Mouse (Mus musculus) intestine, embryonic 15.5 days (tissue): ENCODE results near the gene Fam118a. TPM values are rescaled to one million over a fixed set of nuclear protein-coding genes. Genes with fewer than 3 reads are reported as not detected.
"Not testable (repeated sequence)": the region's sequence is repeated elsewhere in the genome, so short reads cannot be mapped to it uniquely, and the experiment has no call there.

ENCODE experiments used
- ATAC-seq: fragments of 200-750 bp; cut with Nextera tagmentation; 2 replicates; pipeline ENCODE4 v1.8.0; 2017; ENCODE audit warnings: moderate TSS enrichment, moderate library complexity
- H3K27ac ChIP-seq: fragments of 300-500 bp; sonication (generic); 2 replicates; pipeline ENCODE4 v1.5.1; 2015; ENCODE audit warnings: mild to moderate bottlenecking, inconsistent platforms
- H3K27me3 ChIP-seq: fragments of 300-500 bp; sonication (generic); replicated peaks from 2 replicates; pipeline ENCODE4 v1.6.1; 2015; ENCODE audit warnings: inconsistent platforms
- H3K36me3 ChIP-seq: fragments of 300-500 bp; sonication (generic); 2 replicates; pipeline ENCODE4 v1.6.1; 2015; ENCODE audit warnings: inconsistent platforms
- H3K4me1 ChIP-seq: fragments of 300-500 bp; sonication (generic); replicated peaks from 2 replicates; pipeline ENCODE4 v1.6.1; 2015; ENCODE audit warnings: inconsistent platforms
- H3K4me2 ChIP-seq: fragments of 300-500 bp; sonication (generic); replicated peaks from 2 replicates; pipeline ENCODE4 v1.6.1; 2015; ENCODE audit warnings: mild to moderate bottlenecking, inconsistent platforms
- H3K4me3 ChIP-seq: fragments of 300-500 bp; sonication (generic); replicated peaks from 2 replicates; pipeline ENCODE4 v1.5.1; 2015; ENCODE audit warnings: inconsistent platforms
- H3K9ac ChIP-seq: fragments of 300-500 bp; sonication (generic); 2 replicates; pipeline ENCODE4 v1.6.1; 2015; ENCODE audit warnings: inconsistent platforms
- H3K9me3 ChIP-seq: fragments of 300-500 bp; sonication (generic); 2 replicates; pipeline ENCODE4 v1.6.1; 2016; ENCODE audit warnings: inconsistent platforms
- WGBS: fragments of 180-500 bp; shearing (Covaris S2); methylation state at CpG from one replicate; pipeline ENCODE4 v1.1.7; 2015; 5-methylcytosine and 5-hydroxymethylcytosine counted together
- polyA plus RNA-seq: library from polyadenylated mRNA; unstranded; fragments of >200 nt; fragmentation: Nextera tagmentation; extraction: Ambion mirVana; gene quantifications from 2 replicates; pipeline ENCODE4 v1.2.1, GENCODE M21; 2015

Gene Fam118a
- 29.2 and 29.9 TPM in 2 replicates for polyA plus RNA-seq

DNA sequence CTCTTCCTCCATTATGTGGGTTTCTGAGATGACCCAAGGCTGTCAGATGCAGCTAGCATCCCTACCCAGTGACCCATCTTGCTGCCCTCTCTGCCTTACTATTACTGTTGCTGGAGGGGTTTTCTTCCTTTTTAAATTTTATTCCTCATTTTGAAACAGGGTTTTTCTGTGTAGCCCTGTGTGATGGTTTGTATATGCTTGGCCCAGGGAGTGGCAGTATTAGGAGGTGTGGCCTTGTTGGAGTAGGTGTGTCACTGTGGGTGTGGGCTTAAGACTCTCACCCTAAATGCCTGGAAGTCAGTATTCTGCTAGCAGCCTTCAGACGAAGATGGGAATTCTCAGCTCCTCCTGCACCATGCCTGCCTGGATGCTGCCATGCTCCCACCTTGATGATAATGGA, at the start of gene Fam118a:
Gene Fam118a (plus strand): TSS at position 301 of the 400 bp plus-strand sequence.
- H3K4me2 ChIP-seq, H3K4me1 ChIP-seq, H3K4me3 ChIP-seq, H3K36me3 ChIP-seq, H3K9ac ChIP-seq, H3K27ac ChIP-seq, H3K9me3 ChIP-seq, ATAC-seq, H3K27me3 ChIP-seq: not testable (repeated sequence)
- WGBS, result 21% methylated on average over 1 of the region's 1 CpGs

DNA sequence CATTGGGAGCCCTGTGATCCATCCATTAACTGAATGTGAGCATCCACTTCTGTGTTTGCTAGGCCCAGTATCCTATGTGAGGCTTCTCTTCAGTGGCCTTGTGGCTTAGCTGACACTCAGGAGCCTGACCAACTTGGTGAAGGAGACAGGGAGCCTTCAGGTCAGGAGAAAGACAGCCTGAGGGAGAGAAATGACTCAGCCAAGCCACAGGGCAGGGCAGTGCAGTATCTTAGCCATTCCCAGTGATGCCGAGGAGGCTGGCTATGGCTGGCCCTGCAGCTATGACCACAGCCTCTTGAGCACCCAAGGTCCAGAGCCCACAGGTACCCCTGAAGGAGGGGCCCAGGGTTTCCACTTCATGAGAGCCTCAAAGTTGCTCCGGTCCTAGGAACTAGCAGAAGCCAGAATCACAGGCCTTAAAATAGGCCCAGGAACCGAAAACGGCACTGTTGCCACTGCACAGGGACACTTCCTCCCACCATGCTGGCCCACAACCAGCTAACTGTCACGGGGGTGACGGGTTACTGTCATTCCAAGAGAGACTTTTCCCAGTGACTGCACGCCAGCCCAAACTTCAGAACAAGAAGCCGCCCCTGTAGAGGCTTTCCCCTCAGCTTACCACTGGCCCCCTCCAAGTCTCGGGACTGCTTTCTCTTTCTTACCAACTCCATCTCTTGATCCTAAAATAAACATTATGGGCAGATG, 47.0 kb upstream of the Fam118a start:
- Histone ChIP-seq H3K4me2 (no peak overlapping the region), H3K36me3 (no peaks in the 10 kb centered on the region), H3K9me3 (no peaks in the 10 kb centered on the region), H3K27me3 (no peaks in the 10 kb centered on the region), H3K4me3 (no peak overlapping the region), H3K9ac (no peak overlapping the region), H3K4me1 (peaks cover 14% of the 10 kb centered on the region), H3K27ac (no peak overlapping the region)
- WGBS, result 78% methylated on average over 9 of the region's 9 CpGs
- no peak for ATAC-seq

GRCm38 (mm10) chr15:84982888-84983287, 45.9 kb upstream of the Fam118a start:
- no peaks in the 10 kb centered on the region for H3K9me3 ChIP-seq

GRCm38 (mm10) chr15:84983721-84984120, 45.0 kb upstream of the Fam118a start:
- Histone ChIP-seq H3K36me3 (no peaks in the 10 kb centered on the region), H3K9me3 (no peaks in the 10 kb centered on the region), H3K9ac (no peak overlapping the region), H3K4me3 (no peak overlapping the region), H3K27ac (no peak overlapping the region), H3K4me2 (no peak overlapping the region), H3K27me3 (no peaks in the 10 kb centered on the region), H3K4me1 (peaks cover 21% of the 10 kb centered on the region)
- WGBS, result 72% methylated on average over 7 of the region's 7 CpGs
- ATAC-seq, result no peak

More at GRCm38 (mm10) chr15:84982888-84983287, 45.9 kb upstream of the Fam118a start:
- peaks cover 16% of the 10 kb centered on the region for H3K4me1 ChIP-seq
- no peak overlapping the region for H3K4me3 ChIP-seq
- H3K4me2 ChIP-seq, result no peak overlapping the region
- 62% methylated on average over 3 of the region's 3 CpGs for WGBS
- no peak for ATAC-seq
- no peaks in the 10 kb centered on the region for H3K36me3 ChIP-seq
- H3K27ac ChIP-seq, result no peak overlapping the region
- no peaks in the 10 kb centered on the region for H3K27me3 ChIP-seq
- no peak overlapping the region for H3K9ac ChIP-seq

DNA sequence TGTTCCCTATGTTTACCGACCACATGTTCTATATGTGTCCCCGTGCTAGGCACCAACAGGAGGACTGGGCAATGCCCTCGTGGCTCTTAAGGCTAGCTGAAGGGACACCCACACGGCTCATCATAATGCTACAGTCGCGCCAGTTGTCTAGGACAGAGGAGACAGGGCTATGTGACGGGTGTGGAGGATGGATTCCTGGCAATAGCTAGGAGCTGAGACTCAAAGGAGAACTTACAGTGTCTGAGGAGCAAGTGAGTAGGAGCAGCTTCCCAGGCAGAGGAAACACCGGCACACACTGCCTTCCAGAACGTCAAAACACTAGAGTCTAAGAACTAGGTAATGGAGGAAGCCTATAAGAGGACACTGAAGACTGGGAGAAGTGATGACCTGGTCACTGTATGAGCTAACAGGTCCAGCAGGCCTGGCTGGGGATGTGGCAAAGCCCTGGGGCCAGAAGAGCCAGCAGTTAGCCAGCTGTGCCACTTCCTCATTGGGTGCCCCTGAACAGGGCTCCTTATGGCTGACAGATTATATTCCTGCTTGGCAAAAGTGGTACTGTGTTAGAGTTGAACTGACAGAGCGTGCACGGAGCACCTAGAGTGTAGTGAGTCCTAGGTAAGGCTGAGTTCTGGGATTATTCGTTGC, 43.1 kb upstream of the Fam118a start:
- H3K36me3 ChIP-seq, result no peaks in the 10 kb centered on the region
- WGBS, result 90% methylated on average over 12 of the region's 12 CpGs
- peaks cover 25% of the 10 kb centered on the region for H3K4me1 ChIP-seq
- no peak overlapping the region for H3K4me2 ChIP-seq
- H3K9me3 ChIP-seq, result no peaks in the 10 kb centered on the region
- no peak overlapping the region for H3K9ac ChIP-seq
- ATAC-seq, result no peak
- no peak overlapping the region for H3K27ac ChIP-seq
- no peak overlapping the region for H3K4me3 ChIP-seq
- H3K27me3 ChIP-seq, result no peaks in the 10 kb centered on the region

DNA sequence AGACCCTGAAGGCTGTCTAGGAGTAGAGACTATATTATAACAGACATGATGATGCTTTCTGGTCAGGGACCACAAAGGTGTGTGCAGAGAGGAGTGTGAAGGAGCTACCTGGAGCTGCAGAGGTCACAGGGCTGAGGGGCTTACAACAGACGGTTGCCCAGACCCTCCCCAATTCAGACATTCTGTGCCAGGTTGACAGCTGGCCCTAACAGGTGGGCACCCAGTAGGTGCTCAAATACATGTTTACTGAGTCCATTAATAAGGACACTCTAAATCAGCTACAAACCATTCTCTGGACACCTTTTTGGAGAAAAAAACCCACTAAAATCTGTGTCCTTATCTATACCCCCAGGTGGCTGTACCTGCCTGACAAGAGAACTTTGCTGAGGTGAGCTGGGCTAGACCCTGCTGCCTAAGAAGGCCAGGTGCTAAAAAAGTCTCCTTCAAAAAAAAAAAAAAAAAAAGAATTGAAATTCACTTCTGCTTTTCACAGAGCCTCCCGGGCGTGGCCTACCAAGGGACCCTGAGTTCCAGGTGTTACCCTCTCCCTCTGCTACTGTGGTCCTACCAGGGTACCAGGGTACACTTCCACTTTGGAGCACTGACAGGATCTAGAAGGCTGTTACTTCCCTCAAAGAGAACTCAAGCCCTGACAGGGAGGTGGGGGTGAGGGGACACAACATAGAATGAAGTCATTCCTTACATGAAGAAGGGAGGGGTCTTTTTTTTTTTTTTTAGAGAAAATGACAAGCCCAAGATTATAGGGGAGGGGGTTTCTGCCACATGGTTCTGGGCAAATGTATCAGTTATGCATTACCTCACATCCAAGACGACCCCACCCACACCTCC, 42.4 kb upstream of the Fam118a start:
- 68% methylated on average over 4 of the region's 4 CpGs for WGBS
- ATAC-seq, result no peak

GRCm38 (mm10) chr15:84987020-84987815, 41.5 kb upstream of the Fam118a start:
- Histone ChIP-seq H3K4me1 (peaks cover 25% of the 10 kb centered on the region), H3K9ac (peak overlapping the region; percentile 91), H3K4me3 (peak overlapping the region; percentile 85), H3K36me3 (no peaks in the 10 kb centered on the region), H3K4me2 (peak overlapping the region; percentile 84), H3K27ac (peak overlapping the region; percentile 75), H3K9me3 (no peaks in the 10 kb centered on the region), H3K27me3 (no peaks in the 10 kb centered on the region)
- under 1% methylated on average over 46 of the region's 53 CpGs for WGBS
- peak; percentile 74 for ATAC-seq

More for the DNA sequence above, 42.4 kb upstream of the Fam118a start:
- H3K9ac ChIP-seq, result peak overlapping the region; percentile 91
- no peaks in the 10 kb centered on the region for H3K27me3 ChIP-seq
- no peak overlapping the region for H3K27ac ChIP-seq
- H3K36me3 ChIP-seq, result no peaks in the 10 kb centered on the region
- peak overlapping the region; percentile 85 for H3K4me3 ChIP-seq
- no peaks in the 10 kb centered on the region for H3K9me3 ChIP-seq
- peaks cover 25% of the 10 kb centered on the region for H3K4me1 ChIP-seq
- peak overlapping the region; percentile 84 for H3K4me2 ChIP-seq

- peak within 1 kb of the TSS; percentile 75 for H3K27ac ChIP-seq
- H3K27me3 ChIP-seq, result no peaks in the 10 kb centered on the region
- peak within 1 kb of the TSS; percentile 91 for H3K9ac ChIP-seq
- under 1% methylated on average over 45 of the region's 59 CpGs for WGBS
- H3K9me3 ChIP-seq, result no peaks in the 10 kb centered on the region
- peaks cover 20% of the 10 kb centered on the region for H3K4me1 ChIP-seq
- peak; percentile 96 for ATAC-seq
- H3K4me2 ChIP-seq, result peak within 1 kb of the TSS; percentile 84
- peak within 1 kb of the TSS; percentile 85 for H3K4me3 ChIP-seq
- H3K36me3 ChIP-seq, result no peaks in the 10 kb centered on the region
Observed at GRCm38 (mm10) chr15:84987874-84988825, 40.6 kb upstream of the Fam118a start, which contains the start of gene 5031439G07Rik. 5031439G07Rik (minus strand) TSS chr15:84988551.

DNA sequence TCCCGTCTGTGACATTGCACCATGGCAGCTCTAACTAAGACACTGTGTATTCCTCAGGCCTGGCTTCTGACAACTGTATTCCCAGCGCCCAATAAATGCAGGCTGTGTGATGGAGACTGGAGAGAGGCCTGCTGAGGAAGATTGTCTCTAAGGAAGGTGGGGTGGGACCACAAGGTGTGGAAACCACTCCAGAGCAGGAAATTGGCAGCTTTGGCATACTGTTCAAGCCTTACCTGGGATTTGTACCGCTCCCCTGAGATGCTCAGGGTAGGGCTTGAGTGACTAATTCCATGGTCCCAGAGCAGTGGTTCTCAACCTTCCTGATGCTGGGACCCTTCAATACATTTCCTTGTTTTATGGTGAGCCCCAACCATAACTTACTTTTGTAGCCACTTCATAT, 39.6 kb upstream of the Fam118a start:
- Histone ChIP-seq H3K9ac (no peak overlapping the region), H3K4me1 (peaks cover 15% of the 10 kb centered on the region), H3K36me3 (no peaks in the 10 kb centered on the region), H3K4me2 (no peak overlapping the region; the same call in 1 of the 2 replicates), H3K27me3 (no peaks in the 10 kb centered on the region), H3K4me3 (no peak overlapping the region), H3K9me3 (no peaks in the 10 kb centered on the region), H3K27ac (no peak overlapping the region)
- WGBS, result 79% methylated on average over 3 of the region's 3 CpGs
- ATAC-seq, result no peak

GRCm38 (mm10) chr15:84989771-84990170, 39.0 kb upstream of the Fam118a start:
- Histone ChIP-seq H3K9ac (no peak overlapping the region), H3K36me3 (no peaks in the 10 kb centered on the region), H3K27me3 (no peaks in the 10 kb centered on the region), H3K4me2 (no peak overlapping the region), H3K9me3 (no peaks in the 10 kb centered on the region), H3K4me1 (peaks cover 15% of the 10 kb centered on the region), H3K27ac (no peak overlapping the region), H3K4me3 (no peak overlapping the region)
- WGBS, result 74% methylated on average over 7 of the region's 7 CpGs
- ATAC-seq, result no peak

DNA sequence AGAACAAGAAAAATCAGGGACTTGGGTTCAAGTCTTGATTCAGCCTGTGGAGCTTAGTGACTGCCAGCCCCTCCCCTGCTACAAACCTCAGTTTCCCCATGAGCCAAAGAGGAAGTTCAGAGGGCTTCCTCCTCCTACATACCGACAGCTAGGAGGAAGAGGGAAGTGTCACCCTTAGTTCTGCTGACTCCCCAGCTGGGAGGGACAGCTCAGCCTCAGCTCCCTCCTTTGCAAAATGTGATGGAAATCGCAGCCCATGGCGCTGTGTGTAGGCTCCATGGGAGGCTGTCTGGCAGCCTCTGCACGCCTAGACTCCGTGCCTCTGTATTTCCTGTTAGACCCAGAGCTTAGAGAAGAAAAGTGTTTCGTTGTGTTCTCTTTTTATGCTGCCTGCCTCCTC, 34.2 kb upstream of the Fam118a start:
- no peaks in the 10 kb centered on the region for H3K36me3 ChIP-seq
- no peak overlapping the region for H3K4me3 ChIP-seq
- WGBS, result 37% methylated on average over 6 of the region's 6 CpGs
- H3K27me3 ChIP-seq, result no peaks in the 10 kb centered on the region
- H3K9ac ChIP-seq, result no peak overlapping the region
- no peak overlapping the region for H3K27ac ChIP-seq
- H3K9me3 ChIP-seq, result no peaks in the 10 kb centered on the region
- H3K4me1 ChIP-seq, result no peaks in the 10 kb centered on the region
- no peak overlapping the region for H3K4me2 ChIP-seq
- ATAC-seq, result no peak
